Mouse (Mus musculus) spleen, postnatal 10 days (tissue): ENCODE measurements around the gene Dus2.

Experiments
- DNase-seq, 2 experiments: peaks; one replicate each; pipeline ENCODE4 v3.0.0; 2021 to 2022; ENCODE audit warnings: low spot score in 2 of 2

The Dus2 gene

GRCm38 (mm10) chr8:106075863-106076174 lies 84.7 kb downstream of the Dus2 start:
- DNase-seq: no peak

GRCm38 (mm10) chr8:106076612-106077011 lies 85.5 kb downstream of the Dus2 start:
- peak in 1 of 2 experiments; percentile 56 for DNase-seq

- no peak for DNase-seq
These were observed 86.4 kb downstream of the Dus2 start for GRCm38 (mm10) chr8:106077452-106078067.

GRCm38 (mm10) chr8:106102321-106102720 lies 111.2 kb downstream of the Dus2 start:
- DNase-seq: no peak
